Mouse (Mus musculus): ENCODE measurements at regions not wholly inside any gene's neighbourhood (a gene's known extent, or its start where the extent isn't known, plus 50 kb on each side); places are given as distances from the start of the nearest gene placed in this dataset.
"Not testable (repeated sequence)": the region's sequence is repeated elsewhere in the genome, so short reads cannot be mapped to it uniquely, and the experiment has no call there.

GRCm38 (mm10) chr14:47944595-47944994 lies 176.0 kb upstream of the Peli2 start:
- Histone ChIP-seq H3K36me3 (no peaks in the 10 kb centered on the region), H3K4me2 (replicated peaks) (no peak overlapping the region), H3K4me1 (peaks cover 4% of the 10 kb centered on the region), H3K27me3 (replicated peaks) (no peaks in the 10 kb centered on the region), H3K9ac (no peak overlapping the region), H3K9me3 (no peaks in the 10 kb centered on the region), H3K4me3 (no peak overlapping the region), H3K27ac (no peak overlapping the region)
- WGBS: 95% methylated on average over 1 of the region's 1 CpGs
- ATAC-seq (ENCODE audit: low FRiP score, low read depth): no peak

GRCm38 (mm10) chr14:47951041-47951440 lies 169.6 kb upstream of the Peli2 start:
- Histone ChIP-seq H3K36me3 (no peaks in the 10 kb centered on the region), H3K9me3 (no peaks in the 10 kb centered on the region), H3K4me1 (no peaks in the 10 kb centered on the region), H3K27ac (no peak overlapping the region), H3K4me3 (no peak overlapping the region), H3K9ac (no peak overlapping the region), H3K27me3 (replicated peaks) (no peaks in the 10 kb centered on the region), H3K4me2 (replicated peaks) (no peak overlapping the region)
- WGBS: 89% methylated on average over 5 of the region's 5 CpGs
- no peak for ATAC-seq (ENCODE audit: low FRiP score, low read depth)

DNA sequence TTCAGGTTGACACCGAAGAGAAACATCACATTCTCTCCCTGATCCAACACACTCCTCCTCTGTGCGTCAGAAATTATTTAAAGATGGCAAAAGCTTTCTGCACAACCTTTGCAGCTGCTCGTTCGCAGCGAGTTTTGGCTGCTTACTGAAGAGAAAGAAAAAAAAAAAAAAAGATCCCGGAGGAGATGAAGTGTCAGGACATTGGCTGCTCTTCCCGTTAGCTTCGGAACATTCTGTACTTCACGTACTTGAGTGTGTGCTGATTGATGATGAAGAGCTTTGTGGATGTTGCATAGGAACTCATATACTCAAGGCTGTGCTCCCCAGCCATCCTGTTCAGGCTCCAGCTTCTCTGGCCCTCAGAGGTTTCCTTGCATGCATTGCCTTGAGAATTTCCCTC lies 162.5 kb upstream of the Peli2 start:
- no peak overlapping the region for H3K4me2 ChIP-seq (replicated peaks)
- no peaks in the 10 kb centered on the region for H3K9me3 ChIP-seq
- 93% methylated on average over 9 of the region's 9 CpGs for WGBS
- no peak for ATAC-seq (ENCODE audit: low FRiP score, low read depth)
- H3K4me3 ChIP-seq: no peak overlapping the region
- no peaks in the 10 kb centered on the region for H3K36me3 ChIP-seq
- no peak overlapping the region for H3K9ac ChIP-seq
- no peaks in the 10 kb centered on the region for H3K27me3 ChIP-seq (replicated peaks)
- peaks cover 4% of the 10 kb centered on the region; the same call in 1 of the 2 replicates for H3K4me1 ChIP-seq
- H3K27ac ChIP-seq: no peak overlapping the region

- Histone ChIP-seq H3K4me1 (peaks cover 4% of the 10 kb centered on the region; the same call in 1 of the 2 replicates), H3K4me2 (replicated peaks) (no peak overlapping the region), H3K36me3 (no peaks in the 10 kb centered on the region), H3K9me3 (no peaks in the 10 kb centered on the region), H3K9ac (no peak overlapping the region), H3K27me3 (replicated peaks) (no peaks in the 10 kb centered on the region), H3K4me3 (no peak overlapping the region), H3K27ac (no peak overlapping the region)
- ATAC-seq (ENCODE audit: low FRiP score, low read depth): no peak
- WGBS: 43% methylated on average over 12 of the region's 12 CpGs
Observed at GRCm38 (mm10) chr14:47959366-47960280, 161.0 kb upstream of the Peli2 start.

DNA sequence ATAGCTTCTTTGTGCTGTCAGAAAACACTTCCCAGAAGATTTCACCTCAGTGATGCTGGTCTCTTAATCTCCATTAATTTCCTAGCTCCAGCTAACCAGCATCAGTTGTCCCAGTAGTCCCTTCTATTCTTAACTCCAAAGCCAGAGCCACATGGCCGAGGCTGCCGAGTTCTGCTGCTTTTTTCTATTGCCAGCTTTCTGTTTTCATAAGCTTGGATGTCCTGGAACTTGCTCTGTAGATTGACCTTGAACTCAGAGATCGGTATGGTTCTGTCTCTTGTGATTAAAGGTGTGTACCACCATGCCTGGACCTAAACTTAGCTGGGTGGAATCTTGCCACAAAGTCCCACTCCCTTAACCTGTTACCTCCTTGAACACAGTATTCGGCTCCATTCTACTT lies 155.8 kb upstream of the Peli2 start:
- not testable (repeated sequence) for H3K4me1 ChIP-seq; H3K4me3 ChIP-seq; H3K36me3 ChIP-seq; H3K9me3 ChIP-seq; ATAC-seq (ENCODE audit: low FRiP score, low read depth); H3K9ac ChIP-seq; H3K27me3 ChIP-seq (replicated peaks); H3K27ac ChIP-seq; H3K4me2 ChIP-seq (replicated peaks)
- 81% methylated on average over 4 of the region's 4 CpGs for WGBS

GRCm38 (mm10) chr14:47969871-47970270 lies 150.8 kb upstream of the Peli2 start:
- no peak overlapping the region for H3K4me2 ChIP-seq (replicated peaks)
- no peaks in the 10 kb centered on the region for H3K9me3 ChIP-seq
- no peaks in the 10 kb centered on the region for H3K36me3 ChIP-seq
- H3K4me1 ChIP-seq: no peaks in the 10 kb centered on the region
- H3K9ac ChIP-seq: no peak overlapping the region
- no peak overlapping the region for H3K27ac ChIP-seq
- H3K4me3 ChIP-seq: no peak overlapping the region
- H3K27me3 ChIP-seq (replicated peaks): no peaks in the 10 kb centered on the region
- 68% methylated on average over 1 of the region's 1 CpGs for WGBS
- no peak for ATAC-seq (ENCODE audit: low FRiP score, low read depth)

DNA sequence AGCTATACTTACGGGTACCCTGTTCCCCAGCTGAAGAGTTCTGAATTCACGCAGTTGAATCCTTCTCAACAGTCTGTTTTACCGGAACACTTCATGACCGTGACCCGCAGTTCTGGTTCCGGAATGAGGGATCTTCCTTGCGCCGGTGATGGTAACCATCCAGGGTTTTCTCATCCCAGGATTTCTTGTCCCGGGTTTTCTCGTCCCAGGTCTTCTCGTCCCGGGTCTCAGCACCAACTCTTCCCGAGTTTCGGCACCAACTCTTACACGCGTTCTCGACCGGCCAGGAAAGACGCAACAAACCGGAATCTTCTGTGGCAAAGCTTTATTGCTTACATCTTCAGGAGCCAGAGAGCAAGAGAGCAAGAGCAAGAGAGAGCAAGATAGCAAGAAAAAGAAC lies 147.5 kb upstream of the Peli2 start:
- H3K4me1 ChIP-seq; H3K27ac ChIP-seq; H3K4me3 ChIP-seq; H3K27me3 ChIP-seq (replicated peaks); H3K36me3 ChIP-seq; H3K9me3 ChIP-seq; H3K9ac ChIP-seq; ATAC-seq (ENCODE audit: low FRiP score, low read depth); H3K4me2 ChIP-seq (replicated peaks): not testable (repeated sequence)
- 96% methylated on average over 20 of the region's 20 CpGs for WGBS

- H3K9ac ChIP-seq: no peak overlapping the region
- H3K9me3 ChIP-seq: no peaks in the 10 kb centered on the region
- H3K27ac ChIP-seq: no peak overlapping the region
- WGBS: 70% methylated on average over 3 of the region's 3 CpGs
- H3K36me3 ChIP-seq: no peaks in the 10 kb centered on the region
- H3K4me3 ChIP-seq: no peak overlapping the region
- no peak overlapping the region for H3K4me2 ChIP-seq (replicated peaks)
- no peak for ATAC-seq (ENCODE audit: low FRiP score, low read depth)
- no peaks in the 10 kb centered on the region for H3K4me1 ChIP-seq
- H3K27me3 ChIP-seq (replicated peaks): no peaks in the 10 kb centered on the region
Observed at GRCm38 (mm10) chr14:47982993-47983740, 137.5 kb upstream of the Peli2 start.

GRCm38 (mm10) chr14:47986483-47986882 lies 134.1 kb upstream of the Peli2 start:
- no peak overlapping the region for H3K4me2 ChIP-seq (replicated peaks)
- 9% methylated on average over 3 of the region's 3 CpGs for WGBS

GRCm38 (mm10) chr14:47986941-47987340 lies 133.7 kb upstream of the Peli2 start:
- no peak overlapping the region for H3K27ac ChIP-seq
- no peak for ATAC-seq (ENCODE audit: low FRiP score, low read depth)
- 20% methylated on average over 5 of the region's 5 CpGs for WGBS

More at GRCm38 (mm10) chr14:47986483-47986882, 134.1 kb upstream of the Peli2 start:
- H3K9me3 ChIP-seq: no peaks in the 10 kb centered on the region
- no peaks in the 10 kb centered on the region for H3K4me1 ChIP-seq
- no peak for ATAC-seq (ENCODE audit: low FRiP score, low read depth)
- H3K27me3 ChIP-seq (replicated peaks): no peaks in the 10 kb centered on the region
- no peaks in the 10 kb centered on the region for H3K36me3 ChIP-seq
- no peak overlapping the region for H3K27ac ChIP-seq
- no peak overlapping the region for H3K9ac ChIP-seq
- H3K4me3 ChIP-seq: no peak overlapping the region

DNA sequence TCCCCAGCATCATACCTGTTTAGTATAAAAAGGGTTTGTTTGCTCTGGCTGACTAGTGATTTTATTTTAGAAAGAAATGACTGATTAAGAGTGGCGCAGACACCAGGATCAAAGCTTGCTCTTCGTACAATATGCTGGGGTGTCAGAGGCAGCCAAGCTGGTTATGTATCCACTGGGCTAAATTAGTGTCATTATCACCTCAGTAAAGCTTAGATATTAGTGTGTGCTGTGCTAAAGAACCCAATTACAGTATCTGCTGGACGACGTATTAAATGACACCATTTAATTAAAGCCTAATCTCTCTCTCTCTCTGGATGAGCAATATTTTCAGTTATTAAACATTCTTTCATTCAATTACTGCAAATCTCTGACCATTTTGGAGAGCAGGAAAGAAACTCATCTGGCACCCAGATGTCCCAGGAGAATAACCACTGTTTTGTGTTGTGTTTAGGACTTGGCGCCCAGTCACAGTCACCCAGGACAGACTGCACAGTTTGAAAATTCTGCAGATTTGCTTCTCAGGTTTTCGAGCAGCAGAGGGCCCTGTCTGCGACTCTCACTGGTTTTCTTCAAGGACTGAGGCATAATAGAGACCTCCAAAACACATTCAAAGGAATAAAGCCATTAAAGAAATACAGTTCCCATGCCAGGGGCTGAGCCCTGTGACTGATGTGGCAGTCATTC lies 133.1 kb upstream of the Peli2 start:
- no peak overlapping the region for H3K27ac ChIP-seq
- no peaks in the 10 kb centered on the region for H3K4me1 ChIP-seq
- H3K9ac ChIP-seq: no peak overlapping the region
- no peak overlapping the region for H3K4me3 ChIP-seq
- no peaks in the 10 kb centered on the region for H3K36me3 ChIP-seq
- ATAC-seq (ENCODE audit: low FRiP score, low read depth): no peak
- 59% methylated on average over 7 of the region's 7 CpGs for WGBS
- no peaks in the 10 kb centered on the region for H3K9me3 ChIP-seq
- H3K4me2 ChIP-seq (replicated peaks): no peak overlapping the region
- no peaks in the 10 kb centered on the region for H3K27me3 ChIP-seq (replicated peaks)

More at GRCm38 (mm10) chr14:47986941-47987340, 133.7 kb upstream of the Peli2 start:
- no peaks in the 10 kb centered on the region for H3K9me3 ChIP-seq
- H3K4me3 ChIP-seq: no peak overlapping the region
- H3K4me2 ChIP-seq (replicated peaks): no peak overlapping the region
- no peaks in the 10 kb centered on the region for H3K4me1 ChIP-seq
- H3K9ac ChIP-seq: no peak overlapping the region
- H3K27me3 ChIP-seq (replicated peaks): no peaks in the 10 kb centered on the region
- no peaks in the 10 kb centered on the region for H3K36me3 ChIP-seq

GRCm38 (mm10) chr14:47988131-47988530 lies 132.5 kb upstream of the Peli2 start:
- ATAC-seq (ENCODE audit: low FRiP score, low read depth): no peak
- WGBS: 80% methylated on average over 3 of the region's 3 CpGs

More at GRCm38 (mm10) chr14:47988131-47988530, 132.5 kb upstream of the Peli2 start:
- Histone ChIP-seq H3K4me2 (replicated peaks) (no peak overlapping the region), H3K4me1 (no peaks in the 10 kb centered on the region), H3K9ac (no peak overlapping the region), H3K27me3 (replicated peaks) (no peaks in the 10 kb centered on the region), H3K36me3 (no peaks in the 10 kb centered on the region), H3K4me3 (no peak overlapping the region), H3K9me3 (no peaks in the 10 kb centered on the region), H3K27ac (no peak overlapping the region)

Measured in neural tube, embryonic 12.5 days (tissue).